Mouse (Mus musculus): Measurements from ENCODE around the gene Mark3. TPM values are rescaled to one million over a fixed set of nuclear protein-coding genes. Genes with fewer than 3 reads are reported as not detected.

The Mark3 gene
- total and polyA plus RNA-seq, 3 experiments = 34.3 to 51.2 (median 40.2) TPM

- dilution Hi-C loops (cut with MboI; ENCODE audit: extremely low pct_ligation_motif_present, extremely low pct_unique_long_range_greater_than_20kb, low sequenced_read_pairs) = no loop called here
- no peaks in the 10 kb centered on the region for H3K9me3 ChIP-seq (replicated peaks; ENCODE audit: low read length)
- no peak overlapping the region for H3K9ac ChIP-seq (ENCODE audit: insufficient read depth, low read depth)
- no peak for DNase-seq (ENCODE audit: extremely low read depth)
- in situ Hi-C loops (cut with MboI; ENCODE audit: low pct_ligation_motif_present, low pct_unique_long_range_greater_than_20kb, low sequenced_read_pairs) = no loop called here
- H3K4me2 ChIP-seq (ENCODE audit: insufficient read depth, low read depth, poor library complexity, severe bottlenecking) = no peak overlapping the region
- H3K27me3 ChIP-seq (replicated peaks) = no peaks in the 10 kb centered on the region
- TF ChIP-seq BHLHE40 (IDR thresholded peaks at IDR 0.05; ENCODE audit: low read depth, low read length) (no peak), POLR2A (IDR thresholded peaks at IDR 0.05; ENCODE audit: low read depth, low read length) (no peak)
- peaks cover 13 to 49% of the 10 kb centered on the region in 2 experiments for H3K4me1 ChIP-seq (ENCODE audit: control insufficient read depth in 1 of 2, insufficient read depth in 2 of 2)
- peaks cover 40 to 65% of the 10 kb centered on the region in 2 experiments for H3K36me3 ChIP-seq (replicated peaks in 1 of 2; ENCODE audit: control insufficient read depth in 1 of 2, insufficient read depth in 1 of 2, low read length in 1 of 2)
- no peak overlapping the region for H3K4me3 ChIP-seq (replicated peaks in 1 of 3; ENCODE audit: low read depth in 2 of 3, low read length in 2 of 3, poor library complexity in 1 of 3)
- H3K27ac ChIP-seq (ENCODE audit: insufficient read depth, low read depth) = no peak overlapping the region
- H3K79me2 ChIP-seq (replicated peaks; ENCODE audit: control insufficient read depth, extremely low read depth, insufficient read depth, poor library complexity, severe bottlenecking) = peaks cover 21% of the 10 kb centered on the region
These were observed 107.0 kb downstream of the Mark3 start for GRCm38 (mm10) chr12:111681305-111681704.

GRCm38 (mm10) chr12:111682003-111682402 lies 107.7 kb downstream of the Mark3 start:
- Histone ChIP-seq H3K4me2 (ENCODE audit: insufficient read depth, low read depth, poor library complexity, severe bottlenecking) (no peak overlapping the region), H3K4me3 (replicated peaks in 1 of 3; ENCODE audit: low read depth in 2 of 3, low read length in 2 of 3, poor library complexity in 1 of 3) (no peak overlapping the region), H3K27ac (ENCODE audit: insufficient read depth, low read depth) (no peak overlapping the region), H3K79me2 (replicated peaks; ENCODE audit: control insufficient read depth, extremely low read depth, insufficient read depth, poor library complexity, severe bottlenecking) (peaks cover 21% of the 10 kb centered on the region), H3K9me3 (replicated peaks; ENCODE audit: low read length) (no peaks in the 10 kb centered on the region), H3K4me1 (ENCODE audit: control insufficient read depth in 1 of 2, insufficient read depth in 2 of 2) (peaks cover 13 to 42% of the 10 kb centered on the region in 2 experiments), H3K27me3 (replicated peaks) (no peaks in the 10 kb centered on the region), H3K9ac (ENCODE audit: insufficient read depth, low read depth) (no peak overlapping the region), H3K36me3 (replicated peaks in 1 of 2; ENCODE audit: control insufficient read depth in 1 of 2, insufficient read depth in 1 of 2, low read length in 1 of 2) (peaks cover 40 to 70% of the 10 kb centered on the region in 2 experiments)
- TF ChIP-seq MAFK (IDR thresholded peaks at IDR 0.05; ENCODE audit: insufficient replicate concordance, low read length) (no peak), USF1 (IDR thresholded peaks at IDR 0.05; ENCODE audit: low read depth, low read length) (no peak), MEF2A (IDR thresholded peaks at IDR 0.05; ENCODE audit: borderline replicate concordance, low read depth, low read length) (no peak), MXI1 (IDR thresholded peaks at IDR 0.05; ENCODE audit: low read depth, low read length) (no peak), E2F4 (IDR thresholded peaks at IDR 0.05; ENCODE audit: insufficient replicate concordance, low read depth, low read length) (no peak), ZNF384 (IDR thresholded peaks at IDR 0.05; ENCODE audit: low read depth, low read length) (no peak), USF2 (conservative IDR thresholded peaks at IDR 0.05; ENCODE audit: low read depth, low read length) (no peak), SIN3A (IDR thresholded peaks at IDR 0.05; ENCODE audit: low read length) (no peak), UBTF (IDR thresholded peaks at IDR 0.05; ENCODE audit: low read depth, low read length) (no peak), POLR2A (IDR thresholded peaks at IDR 0.05; ENCODE audit: low read depth, low read length) (no peak), ELF1 (IDR thresholded peaks at IDR 0.05; ENCODE audit: low read depth, low read length) (no peak), IRF4 (IDR thresholded peaks at IDR 0.05; ENCODE audit: low read depth, low read length) (no peak), ZMIZ1 (IDR thresholded peaks at IDR 0.05; ENCODE audit: low read depth, low read length) (no peak), RAD21 (IDR thresholded peaks at IDR 0.05; ENCODE audit: low read depth, low read length) (no peak), BHLHE40 (IDR thresholded peaks at IDR 0.05; ENCODE audit: low read depth, low read length) (no peak), EP300 (IDR thresholded peaks at IDR 0.05; ENCODE audit: low read length) (no peak)
- dilution Hi-C loops (cut with MboI; ENCODE audit: extremely low pct_ligation_motif_present, extremely low pct_unique_long_range_greater_than_20kb, low sequenced_read_pairs) (no loop called here), in situ Hi-C loops (cut with MboI; ENCODE audit: low pct_ligation_motif_present, low pct_unique_long_range_greater_than_20kb, low sequenced_read_pairs) (no loop called here)
- DNase-seq (ENCODE audit: extremely low read depth) = no peak
